Mouse (Mus musculus): ENCODE measurements around the gene Rsbn1. TPM values are rescaled to one million over a fixed set of nuclear protein-coding genes. Genes with fewer than 3 reads are reported as not detected.

Gene Rsbn1
- polyA plus RNA-seq, 1 experiment: 14.5 TPM

GRCm38 (mm10) chr3:103893374-103893773 is 20.5 kb upstream of the Rsbn1 start:
- no peak for TF ChIP-seq CTCF (IDR thresholded peaks at IDR 0.05; ENCODE audit: borderline replicate concordance, insufficient read depth, low read depth, low read length)
- no peak for TF ChIP-seq POLR2A (IDR thresholded peaks at IDR 0.05; ENCODE audit: borderline replicate concordance, insufficient read depth, low read length)
- Histone ChIP-seq H3K4me3 (replicated peaks; ENCODE audit: insufficient read depth, low read depth, low read length) (no peak overlapping the region), H3K27ac (ENCODE audit: insufficient read depth, low read length) (no peak overlapping the region), H3K4me1 (ENCODE audit: control insufficient read depth, insufficient read depth, low read length) (no peaks in the 10 kb centered on the region), H3K27me3 (ENCODE audit: control insufficient read depth, insufficient read depth, low read length) (no peaks in the 10 kb centered on the region)
- WGBS: 86% methylated on average over 3 of the region's 3 CpGs
- no peak for DNase-seq

- H3K27me3 ChIP-seq (ENCODE audit: control insufficient read depth, insufficient read depth, low read length): no peaks in the 10 kb centered on the region
- 14% methylated on average over 1 of the region's 1 CpGs for WGBS
- no peak overlapping the region for H3K27ac ChIP-seq (ENCODE audit: insufficient read depth, low read length)
- H3K4me1 ChIP-seq (ENCODE audit: control insufficient read depth, insufficient read depth, low read length): peaks cover 8% of the 10 kb centered on the region
- DNase-seq: peak; percentile 77 to 85
- no peak overlapping the region for H3K4me3 ChIP-seq (replicated peaks; ENCODE audit: insufficient read depth, low read depth, low read length)
- TF ChIP-seq POLR2A (IDR thresholded peaks at IDR 0.05; ENCODE audit: borderline replicate concordance, insufficient read depth, low read length) (no peak), CTCF (IDR thresholded peaks at IDR 0.05; ENCODE audit: borderline replicate concordance, insufficient read depth, low read depth, low read length) (peak; percentile 69)
Observed at GRCm38 (mm10) chr3:103904705-103905104, 9.2 kb upstream of the Rsbn1 start.

GRCm38 (mm10) chr3:103907335-103908030 is 6.4 kb upstream of the Rsbn1 start:
- 83% methylated on average over 5 of the region's 5 CpGs for WGBS
- H3K27me3 ChIP-seq (ENCODE audit: control insufficient read depth, insufficient read depth, low read length): no peaks in the 10 kb centered on the region
- DNase-seq: no peak
- H3K4me1 ChIP-seq (ENCODE audit: control insufficient read depth, insufficient read depth, low read length): peaks cover 4% of the 10 kb centered on the region; the same call in 1 of the 2 replicates
- H3K4me3 ChIP-seq (replicated peaks; ENCODE audit: insufficient read depth, low read depth, low read length): no peak overlapping the region
- H3K27ac ChIP-seq (ENCODE audit: insufficient read depth, low read length): no peak overlapping the region
- TF ChIP-seq POLR2A (IDR thresholded peaks at IDR 0.05; ENCODE audit: borderline replicate concordance, insufficient read depth, low read length): no peak
- no peak for TF ChIP-seq CTCF (IDR thresholded peaks at IDR 0.05; ENCODE audit: borderline replicate concordance, insufficient read depth, low read depth, low read length)

- Histone ChIP-seq H3K4me3 (replicated peaks; ENCODE audit: insufficient read depth, low read depth, low read length) (no peak overlapping the region), H3K4me1 (ENCODE audit: control insufficient read depth, insufficient read depth, low read length) (peaks cover 4% of the 10 kb centered on the region; the same call in 1 of the 2 replicates), H3K27me3 (ENCODE audit: control insufficient read depth, insufficient read depth, low read length) (no peaks in the 10 kb centered on the region), H3K27ac (ENCODE audit: insufficient read depth, low read length) (no peak overlapping the region)
- no peak for TF ChIP-seq CTCF (IDR thresholded peaks at IDR 0.05; ENCODE audit: borderline replicate concordance, insufficient read depth, low read depth, low read length)
- TF ChIP-seq POLR2A (IDR thresholded peaks at IDR 0.05; ENCODE audit: borderline replicate concordance, insufficient read depth, low read length): no peak
- WGBS: 68% methylated on average over 2 of the region's 2 CpGs
- no peak for DNase-seq
Observed at GRCm38 (mm10) chr3:103908781-103909180, 5.1 kb upstream of the Rsbn1 start.

GRCm38 (mm10) chr3:103913451-103913961 is 414 bp upstream of the Rsbn1 start:
- no peaks in the 10 kb centered on the region for H3K4me1 ChIP-seq (ENCODE audit: control insufficient read depth, insufficient read depth, low read length)
- H3K27me3 ChIP-seq (ENCODE audit: control insufficient read depth, insufficient read depth, low read length): no peaks in the 10 kb centered on the region
- 3% methylated on average over 11 of the region's 11 CpGs for WGBS
- no peak for DNase-seq
- TF ChIP-seq CTCF (IDR thresholded peaks at IDR 0.05; ENCODE audit: borderline replicate concordance, insufficient read depth, low read depth, low read length) (no peak), POLR2A (IDR thresholded peaks at IDR 0.05; ENCODE audit: borderline replicate concordance, insufficient read depth, low read length) (no peak)
- H3K27ac ChIP-seq (ENCODE audit: insufficient read depth, low read length): no peak overlapping the region
- peak overlapping the region; percentile 69 for H3K4me3 ChIP-seq (replicated peaks; ENCODE audit: insufficient read depth, low read depth, low read length)

- DNase-seq: no peak
Observed at GRCm38 (mm10) chr3:103914732-103915508, 1.0 kb downstream of the Rsbn1 start.

GRCm38 (mm10) chr3:103915509-103915896 is 1.6 kb downstream of the Rsbn1 start:
- no peaks in the 10 kb centered on the region for H3K4me1 ChIP-seq (ENCODE audit: control insufficient read depth, insufficient read depth, low read length)
- TF ChIP-seq POLR2A (IDR thresholded peaks at IDR 0.05; ENCODE audit: borderline replicate concordance, insufficient read depth, low read length) (no peak), CTCF (IDR thresholded peaks at IDR 0.05; ENCODE audit: borderline replicate concordance, insufficient read depth, low read depth, low read length) (no peak)
- peak overlapping the region; percentile 69 for H3K4me3 ChIP-seq (replicated peaks; ENCODE audit: insufficient read depth, low read depth, low read length)
- H3K27me3 ChIP-seq (ENCODE audit: control insufficient read depth, insufficient read depth, low read length): no peaks in the 10 kb centered on the region
- no peak for DNase-seq
- H3K27ac ChIP-seq (ENCODE audit: insufficient read depth, low read length): 0 out of 2 replicates have a peak overlapping the region, but pooled peaks have one; percentile 37
- WGBS: 1% methylated on average over 7 of the region's 7 CpGs

More at GRCm38 (mm10) chr3:103914732-103915508, 1.0 kb downstream of the Rsbn1 start:
- WGBS: under 1% methylated on average over 59 of the region's 60 CpGs
- Histone ChIP-seq H3K27me3 (ENCODE audit: control insufficient read depth, insufficient read depth, low read length) (no peaks in the 10 kb centered on the region), H3K4me3 (replicated peaks; ENCODE audit: insufficient read depth, low read depth, low read length) (peak overlapping the region; percentile 69), H3K4me1 (ENCODE audit: control insufficient read depth, insufficient read depth, low read length) (no peaks in the 10 kb centered on the region), H3K27ac (ENCODE audit: insufficient read depth, low read length) (peak overlapping the region; percentile 37)
- TF ChIP-seq CTCF (IDR thresholded peaks at IDR 0.05; ENCODE audit: borderline replicate concordance, insufficient read depth, low read depth, low read length) (no peak), POLR2A (IDR thresholded peaks at IDR 0.05; ENCODE audit: borderline replicate concordance, insufficient read depth, low read length) (no peak)

Data from cerebellum, adult 2 months (tissue).